Mouse (Mus musculus): Measurements from ENCODE around the gene Gli2.

Gene Gli2

GRCm38 (mm10) chr1:119051192-119051937, 2.1 kb downstream of the Gli2 start:
- DNase-seq, result peak; percentile 38

DNA sequence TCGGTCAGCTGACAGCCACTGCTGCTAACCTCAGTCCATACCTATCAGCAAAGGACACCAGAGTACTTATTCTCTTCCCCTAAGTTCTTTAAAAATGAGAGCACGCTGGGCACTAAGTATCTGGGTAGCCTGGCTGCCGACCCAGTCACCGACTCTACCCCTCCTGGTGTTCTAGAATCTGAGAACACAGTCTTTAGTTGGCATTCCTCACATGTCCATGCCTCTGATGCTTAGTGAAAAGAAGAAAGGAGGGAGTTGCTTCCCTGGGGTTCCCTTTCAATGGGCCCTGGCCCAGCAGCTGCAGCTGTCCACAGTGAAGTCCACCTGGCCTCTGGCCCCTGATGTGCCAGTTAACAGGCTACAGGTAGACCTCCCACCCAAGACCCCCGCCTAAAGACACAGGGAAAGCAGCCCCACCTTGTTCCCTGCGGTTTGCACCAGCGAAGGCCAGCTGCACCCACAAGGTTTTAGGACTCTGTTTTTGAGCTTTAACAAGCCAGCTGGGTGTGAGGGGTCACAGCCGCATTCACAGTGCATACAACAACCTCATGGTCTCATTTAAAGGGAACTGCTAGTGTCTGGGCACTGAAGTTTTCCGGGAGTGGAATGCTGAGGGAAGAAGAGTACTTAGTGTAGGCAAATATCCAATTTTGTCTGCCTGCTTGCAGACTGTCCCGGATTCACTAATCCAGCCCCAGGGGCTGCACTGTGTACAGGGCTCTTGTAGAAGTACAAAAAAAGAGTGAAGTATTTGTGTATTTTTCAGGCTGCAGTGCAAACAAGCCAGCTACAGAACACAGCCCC, 3.4 kb downstream of the Gli2 start:
- no peak for DNase-seq

DNA sequence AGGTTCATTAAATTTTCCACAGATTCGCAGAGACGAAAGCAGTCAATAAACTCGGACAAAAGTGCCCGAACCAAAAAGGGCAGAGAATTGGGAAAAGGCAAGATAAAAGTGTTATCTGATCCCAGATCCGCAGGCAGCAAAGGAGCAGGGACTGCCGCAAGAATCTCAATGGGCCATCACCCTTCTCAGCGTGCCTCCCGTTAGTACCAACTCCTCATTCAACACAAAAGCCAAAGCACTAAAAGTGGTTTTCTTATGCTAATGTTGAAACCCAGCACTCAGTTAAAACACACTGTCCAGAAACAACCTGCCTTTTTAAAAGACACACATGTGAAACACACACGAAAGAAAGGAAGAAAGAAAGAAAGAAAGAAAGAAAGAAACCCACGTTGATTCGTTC, 4.4 kb downstream of the Gli2 start:
- DNase-seq, result no peak

- DNase-seq, result no peak
These were observed 4.9 kb downstream of the Gli2 start for GRCm38 (mm10) chr1:119048547-119048946.

GRCm38 (mm10) chr1:119047462-119048371, 5.7 kb downstream of the Gli2 start:
- no peak for DNase-seq

DNA sequence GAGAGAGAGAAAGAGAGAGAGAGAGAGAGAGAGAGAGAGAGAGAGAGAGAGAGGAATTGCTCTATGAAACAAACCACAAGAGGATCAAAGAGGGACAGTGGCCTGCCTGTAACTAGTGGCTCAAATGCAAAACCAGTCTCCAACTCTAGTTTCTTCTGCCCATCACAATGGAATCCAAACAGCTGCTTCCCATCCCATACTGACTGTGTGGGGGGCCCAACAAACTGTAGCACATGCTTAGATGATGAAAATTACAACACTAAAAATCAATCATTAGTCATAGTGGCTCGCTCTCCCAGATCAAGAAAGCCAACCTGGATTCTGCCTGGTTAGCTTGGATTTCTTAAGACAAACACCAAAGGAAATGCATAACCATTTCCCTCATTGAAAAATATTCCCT, 15.0 kb downstream of the Gli2 start:
- DNase-seq, result no peak

GRCm38 (mm10) chr1:119035931-119036330, 17.5 kb downstream of the Gli2 start:
- no peak for DNase-seq

GRCm38 (mm10) chr1:119035301-119035700, 18.1 kb downstream of the Gli2 start:
- DNase-seq, result no peak

GRCm38 (mm10) chr1:119034163-119034705, 19.2 kb downstream of the Gli2 start:
- no peak for DNase-seq

GRCm38 (mm10) chr1:119033450-119034162, 19.8 kb downstream of the Gli2 start:
- DNase-seq, result peak; percentile 59

DNA sequence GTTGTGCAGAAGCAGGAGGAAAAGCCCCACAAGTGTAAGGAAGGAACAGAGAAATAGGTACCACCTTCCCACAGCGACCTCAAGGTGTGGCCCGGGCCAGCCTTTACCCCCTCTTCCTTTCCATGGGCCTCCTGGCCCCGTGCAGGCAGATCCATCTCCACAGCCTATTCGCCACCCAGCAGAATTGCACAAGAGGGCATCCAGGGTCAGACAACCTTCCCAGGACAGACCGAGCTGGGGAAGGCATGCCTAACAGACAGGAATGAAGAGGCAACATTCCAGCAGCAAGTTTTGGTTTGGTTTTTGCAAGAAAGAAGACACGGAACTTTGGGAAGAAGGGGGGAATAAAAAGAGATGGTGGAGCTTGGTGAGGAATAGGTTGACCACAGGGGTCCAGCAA, 22.2 kb downstream of the Gli2 start:
- peak; percentile 59 for DNase-seq

GRCm38 (mm10) chr1:119025647-119026358, 27.6 kb downstream of the Gli2 start:
- DNase-seq, result peak; percentile 57

GRCm38 (mm10) chr1:119022311-119022710, 31.1 kb downstream of the Gli2 start:
- DNase-seq, result peak; percentile 32

GRCm38 (mm10) chr1:119020092-119020491, 33.3 kb downstream of the Gli2 start:
- DNase-seq, result no peak

- no peak for DNase-seq
These were observed 34.4 kb downstream of the Gli2 start for GRCm38 (mm10) chr1:119019056-119019455.

- DNase-seq, result no peak
These were observed 36.6 kb downstream of the Gli2 start for GRCm38 (mm10) chr1:119016866-119017265.

GRCm38 (mm10) chr1:119015108-119015507, 38.3 kb downstream of the Gli2 start:
- no peak for DNase-seq

- DNase-seq, result no peak
These were observed 44.5 kb downstream of the Gli2 start for GRCm38 (mm10) chr1:119008949-119009348.

GRCm38 (mm10) chr1:119003852-119004398, 49.5 kb downstream of the Gli2 start:
- DNase-seq, result no peak

DNA sequence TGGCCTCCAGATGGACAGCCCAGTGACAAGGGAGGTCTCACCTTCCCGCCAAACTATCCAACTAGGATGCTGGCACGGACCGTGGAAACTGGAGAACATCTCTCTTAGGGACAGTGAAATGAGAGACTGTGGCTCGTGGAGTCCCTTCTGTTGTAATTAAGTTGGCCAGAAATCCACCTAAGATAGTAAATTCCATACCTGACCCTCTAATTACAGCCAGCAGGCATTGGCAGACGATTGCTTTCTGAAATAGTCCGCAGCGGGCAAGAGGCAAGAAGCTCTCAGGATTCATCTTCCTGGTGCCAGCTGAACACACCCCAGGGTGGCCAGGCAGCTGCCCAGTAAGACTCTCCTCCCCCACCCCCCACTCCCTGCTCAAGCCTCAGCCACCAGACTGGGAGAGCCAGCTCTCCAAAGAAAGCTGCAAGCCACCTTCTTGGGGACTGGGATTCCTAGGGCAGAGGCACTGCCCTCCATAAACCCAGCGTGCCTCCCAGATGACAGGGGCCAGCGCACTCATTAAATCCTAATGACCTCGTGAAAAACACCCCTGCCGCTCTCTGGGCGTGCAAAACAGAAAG, 51.9 kb downstream of the Gli2 start:
- no peak for DNase-seq

Data from lung, postnatal 36 days (tissue).